Mouse (Mus musculus): Measurements from ENCODE around the gene 4933407L21Rik.

- no peak for TF ChIP-seq POLR2A (IDR thresholded peaks at IDR 0.05; ENCODE audit: low read depth, low read length)
- no peak for TF ChIP-seq CTCF (IDR thresholded peaks at IDR 0.05; ENCODE audit: extremely low read depth, insufficient read depth, insufficient read length, insufficient replicate concordance)
Measured at GRCm38 (mm10) chr1:85985784-85986183, 57.5 kb downstream of the 4933407L21Rik start.
